Mouse (Mus musculus) embryonic facial prominence, embryonic 10.5 days (tissue): ENCODE results near the gene Depdc1a. TPM values are rescaled to one million over a fixed set of nuclear protein-coding genes. Genes with fewer than 3 reads are reported as not detected.
"Not testable (repeated sequence)": the region's sequence is repeated elsewhere in the genome, so short reads cannot be mapped to it uniquely, and the experiment has no call there.

Experiments used
- DNase-seq: peaks from one replicate; pipeline ENCODE4 v3.0.0-alpha.2; 2017; ENCODE audit warnings: low spot score
- H3K27ac ChIP-seq: fragments of 300-500 bp; sonication (generic); replicated peaks from 2 replicates; pipeline ENCODE4 v1.5.1; 2016; ENCODE audit warnings: mild to moderate bottlenecking
- H3K27me3 ChIP-seq: fragments of 300-500 bp; sonication (generic); replicated peaks from 2 replicates; pipeline ENCODE4 v1.6.1; 2016; ENCODE audit warnings: low read depth, mild to moderate bottlenecking; ENCODE audit not compliant: poor library complexity, severe bottlenecking
- H3K36me3 ChIP-seq: fragments of 300-500 bp; sonication (generic); replicated peaks from 2 replicates; pipeline ENCODE4 v1.6.1; 2016; ENCODE audit warnings: mild to moderate bottlenecking, moderate library complexity
- H3K4me1 ChIP-seq: fragments of 300-500 bp; sonication (generic); 2 replicates; pipeline ENCODE4 v1.6.1; 2016
- H3K4me3 ChIP-seq: fragments of 300-500 bp; sonication (generic); 2 replicates; pipeline ENCODE4 v1.5.1; 2016; ENCODE audit warnings: mild to moderate bottlenecking, moderate library complexity
- H3K9me3 ChIP-seq: fragments of 300-500 bp; sonication (generic); 2 replicates; pipeline ENCODE4 v1.6.1; 2016; ENCODE audit warnings: mild to moderate bottlenecking
- WGBS: fragments of 180-500 bp; shearing (Covaris S2); methylation state at CpG from one replicate; pipeline ENCODE4 v1.1.7; 2016; 5-methylcytosine and 5-hydroxymethylcytosine counted together
- polyA plus RNA-seq: library from polyadenylated mRNA; unstranded; fragments of >200 nt; fragmentation: Nextera tagmentation; extraction: Ambion mirVana; gene quantifications from 2 replicates; pipeline ENCODE4 v1.2.1, GENCODE M21; 2016

Depdc1a gene
- 34.9 and 37.4 TPM in 2 replicates for polyA plus RNA-seq

DNA sequence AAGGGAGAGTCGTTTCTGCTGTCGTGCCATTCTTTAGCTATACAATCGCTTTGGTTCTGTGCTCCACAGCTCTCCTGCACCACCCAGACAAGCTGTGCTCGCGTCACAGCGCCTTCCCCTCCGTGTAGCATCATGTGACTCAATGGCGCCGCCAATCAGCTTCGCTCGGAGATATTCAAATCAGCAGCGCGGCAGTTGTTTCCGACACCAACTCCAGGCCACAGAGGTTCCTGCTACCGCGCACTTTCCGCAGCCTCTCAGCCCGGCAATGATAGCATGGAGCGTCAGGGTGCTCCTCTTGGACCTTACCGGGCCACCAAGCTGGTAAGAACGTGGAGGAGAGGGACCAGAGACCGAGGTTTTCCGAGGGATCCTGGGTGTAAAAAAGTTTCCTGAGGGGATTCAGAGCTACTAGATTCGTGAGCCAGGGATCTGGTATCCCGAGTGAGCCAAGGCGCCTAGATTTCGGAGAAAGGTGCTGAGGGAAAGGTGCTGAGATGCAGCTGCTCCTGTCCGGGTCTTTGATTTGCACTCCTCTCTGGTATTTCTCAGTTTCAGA lies at the start of gene Depdc1a:
Gene Depdc1a (plus strand): TSS at position 191 of the 559 bp plus-strand sequence.
- Histone ChIP-seq H3K27ac (peak within 1 kb of the TSS; percentile 92), H3K4me1 (peaks cover 12% of the 10 kb centered on the region; the same call in 1 of the 2 replicates), H3K4me3 (peak within 1 kb of the TSS; percentile 74), H3K36me3 (peaks cover 15% of the 10 kb centered on the region), H3K27me3 (no peaks in the 10 kb centered on the region), H3K9me3 (no peaks in the 10 kb centered on the region)
- peak; percentile 93 for DNase-seq
- WGBS, result under 1% methylated on average over 28 of the region's 28 CpGs

- 0 out of 2 replicates have a peak, but pooled peaks cover 3% of the 10 kb centered on the region for H3K9me3 ChIP-seq
- no peaks in the 10 kb centered on the region for H3K27me3 ChIP-seq
- no peak overlapping the region for H3K27ac ChIP-seq
- no peak for DNase-seq
- no peaks in the 10 kb centered on the region for H3K4me1 ChIP-seq
- no peaks in the 10 kb centered on the region for H3K36me3 ChIP-seq
- no peak overlapping the region for H3K4me3 ChIP-seq
- 66% methylated on average over 1 of the region's 1 CpGs for WGBS
Observed at GRCm38 (mm10) chr3:159470059-159470458, 25.2 kb upstream of the Depdc1a start.

- WGBS, result 93% methylated on average over 1 of the region's 1 CpGs
- Histone ChIP-seq H3K9me3 (no peaks in the 10 kb centered on the region), H3K36me3 (no peaks in the 10 kb centered on the region), H3K27me3 (no peaks in the 10 kb centered on the region), H3K4me1 (no peaks in the 10 kb centered on the region), H3K27ac (no peak overlapping the region), H3K4me3 (no peak overlapping the region)
- DNase-seq, result no peak
Observed at GRCm38 (mm10) chr3:159475465-159475864, 19.8 kb upstream of the Depdc1a start.

- no peaks in the 10 kb centered on the region for H3K36me3 ChIP-seq
- 89% methylated on average over 1 of the region's 1 CpGs for WGBS
- H3K27me3 ChIP-seq, result no peaks in the 10 kb centered on the region
- H3K4me3 ChIP-seq, result no peak overlapping the region
- no peaks in the 10 kb centered on the region for H3K4me1 ChIP-seq
- H3K27ac ChIP-seq, result no peak overlapping the region
- no peak for DNase-seq
- H3K9me3 ChIP-seq, result no peaks in the 10 kb centered on the region
Observed at GRCm38 (mm10) chr3:159477250-159477962, 17.8 kb upstream of the Depdc1a start.

DNA sequence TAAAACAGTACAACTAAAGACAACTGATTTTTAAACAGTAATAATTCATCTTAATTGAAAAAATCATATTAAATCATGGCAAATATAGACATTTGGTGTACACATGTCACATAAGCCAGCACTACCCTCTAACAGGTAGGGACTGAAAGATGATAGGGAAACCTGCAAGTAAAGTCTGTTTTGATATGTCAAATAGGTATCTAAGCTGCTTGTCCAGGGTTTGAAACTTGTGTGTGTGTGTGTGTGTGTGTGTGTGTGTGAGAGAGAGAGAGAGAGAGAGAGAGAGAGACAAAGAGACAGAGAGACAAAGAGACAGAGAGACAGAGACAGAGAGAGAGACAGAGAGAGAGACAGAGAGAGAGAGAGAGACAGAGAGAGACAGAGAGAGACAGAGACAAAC lies 524 bp upstream of the Depdc1a start:
- peak overlapping the region; percentile 92 for H3K27ac ChIP-seq
- not testable (repeated sequence) for DNase-seq

GRCm38 (mm10) chr3:159508899-159509298 lies 13.7 kb downstream of the Depdc1a start:
- no peak for DNase-seq
- H3K4me3 ChIP-seq, result no peak overlapping the region
- H3K27me3 ChIP-seq, result no peaks in the 10 kb centered on the region
- H3K27ac ChIP-seq, result no peak overlapping the region
- H3K36me3 ChIP-seq, result peaks cover 38% of the 10 kb centered on the region
- no peaks in the 10 kb centered on the region for H3K9me3 ChIP-seq
- H3K4me1 ChIP-seq, result no peaks in the 10 kb centered on the region

More for the DNA sequence above, 524 bp upstream of the Depdc1a start:
- not testable (repeated sequence) for H3K9me3 ChIP-seq, H3K27me3 ChIP-seq, H3K36me3 ChIP-seq
- Histone ChIP-seq H3K4me1 (peaks cover 12% of the 10 kb centered on the region; the same call in 1 of the 2 replicates), H3K4me3 (peak overlapping the region; percentile 74)

DNA sequence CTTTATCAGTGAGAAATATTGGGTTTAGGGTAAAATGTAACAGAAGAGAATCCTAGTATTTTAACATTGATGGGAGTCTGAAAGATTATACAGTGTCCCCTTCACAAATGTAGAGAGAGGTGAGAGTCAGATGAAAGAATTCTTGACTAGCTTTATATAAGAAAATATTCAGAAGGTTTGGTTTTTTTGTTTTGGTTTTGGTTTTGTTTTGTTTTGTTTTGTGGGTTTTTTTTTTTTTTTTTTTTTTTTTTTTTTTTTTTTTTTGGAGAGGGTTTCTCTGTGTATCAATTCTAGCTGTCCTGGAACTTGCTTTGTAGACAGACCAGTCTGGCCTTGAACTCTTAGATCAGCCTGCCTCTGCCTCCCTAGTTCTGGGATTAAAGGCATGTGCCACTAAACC lies 33.3 kb downstream of the Depdc1a start:
- Histone ChIP-seq H3K4me3 (no peak overlapping the region), H3K27ac (no peak overlapping the region), H3K9me3 (no peaks in the 10 kb centered on the region), H3K36me3 (peaks cover 30% of the 10 kb centered on the region), H3K27me3 (no peaks in the 10 kb centered on the region), H3K4me1 (no peaks in the 10 kb centered on the region)
- DNase-seq, result no peak

GRCm38 (mm10) chr3:159548303-159548702 lies 53.1 kb downstream of the Depdc1a start:
- no peaks in the 10 kb centered on the region for H3K4me1 ChIP-seq
- no peak overlapping the region for H3K4me3 ChIP-seq
- 89% methylated on average over 3 of the region's 3 CpGs for WGBS
- H3K27me3 ChIP-seq, result no peaks in the 10 kb centered on the region
- no peaks in the 10 kb centered on the region for H3K9me3 ChIP-seq
- H3K36me3 ChIP-seq, result no peaks in the 10 kb centered on the region
- DNase-seq, result no peak
- no peak overlapping the region for H3K27ac ChIP-seq

- Histone ChIP-seq H3K27me3 (no peaks in the 10 kb centered on the region), H3K9me3 (no peaks in the 10 kb centered on the region), H3K4me1 (no peaks in the 10 kb centered on the region), H3K4me3 (no peak overlapping the region), H3K27ac (no peak overlapping the region), H3K36me3 (no peaks in the 10 kb centered on the region)
- no peak for DNase-seq
Observed at GRCm38 (mm10) chr3:159550224-159550623, 55.0 kb downstream of the Depdc1a start.

Other genes starting within 250 kb of the Depdc1a start
- gene Rpe65, start 103.7 kb downstream of the Depdc1a start, polyA plus RNA-seq, result not detected in 2 replicates